Mouse (Mus musculus): ENCODE data around the gene Krtcap3. TPM values are rescaled to one million over a fixed set of nuclear protein-coding genes. Genes with fewer than 3 reads are reported as not detected.

Krtcap3 gene
- total and polyA plus RNA-seq, 3 experiments, result 1.2 to 6.4 (median 1.5) TPM

GRCm38 (mm10) chr5:31242191-31242590 lies 9.3 kb upstream of the Krtcap3 start:
- peak overlapping the region; percentile 92 for H3K4me3 ChIP-seq
- WGBS, result 9% methylated on average over 10 of the region's 10 CpGs
- H3K27ac ChIP-seq, result peak overlapping the region; percentile 98; the same call in 1 of the 2 replicates
- TF ChIP-seq CTCF (IDR thresholded peaks at IDR 0.05), result no peak
- TF ChIP-seq POLR2A (IDR thresholded peaks at IDR 0.05; ENCODE audit: insufficient read depth, low read depth, low read length), result no peak
- TF ChIP-seq EP300 (IDR thresholded peaks at IDR 0.05; ENCODE audit: insufficient read depth, low read depth, low read length), result no peak
- no peaks in the 10 kb centered on the region for H3K27me3 ChIP-seq (ENCODE audit: control insufficient read depth, insufficient read depth, low read length)
- peaks cover 1% of the 10 kb centered on the region; the same call in 1 of the 2 replicates for H3K79me2 ChIP-seq (replicated peaks; ENCODE audit: control insufficient read depth, insufficient read depth, low read length)
- H3K9ac ChIP-seq (ENCODE audit: low read depth, low read length), result peak overlapping the region; percentile 43
- peaks cover 15% of the 10 kb centered on the region for H3K36me3 ChIP-seq (ENCODE audit: control insufficient read depth, insufficient read depth, low read length)
- no peak for DNase-seq
- intact Hi-C loops (cut with DNase I), result loop anchor here (5.0 kb wide), 1 partner anchor 1610 kb away; the partner anchor contains the start of gene Prr14l
- H3K4me1 ChIP-seq (ENCODE audit: control insufficient read depth, insufficient read depth, low read length), result peaks cover 6% of the 10 kb centered on the region

GRCm38 (mm10) chr5:31250716-31251115 lies 775 bp upstream of the Krtcap3 start:
- H3K27me3 ChIP-seq (ENCODE audit: control insufficient read depth, insufficient read depth, low read length), result no peaks in the 10 kb centered on the region
- intact Hi-C loops (cut with DNase I), result no loop called here
- peaks cover 19% of the 10 kb centered on the region for H3K36me3 ChIP-seq (ENCODE audit: control insufficient read depth, insufficient read depth, low read length)
- H3K79me2 ChIP-seq (replicated peaks; ENCODE audit: control insufficient read depth, insufficient read depth, low read length), result no peaks in the 10 kb centered on the region; the same call in 1 of the 2 replicates
- no peak overlapping the region for H3K9ac ChIP-seq (ENCODE audit: low read depth, low read length)
- DNase-seq, result no peak
- no peak overlapping the region for H3K27ac ChIP-seq
- no peak for TF ChIP-seq CTCF (IDR thresholded peaks at IDR 0.05)
- no peak for TF ChIP-seq EP300 (IDR thresholded peaks at IDR 0.05; ENCODE audit: insufficient read depth, low read depth, low read length)
- no peak for TF ChIP-seq POLR2A (IDR thresholded peaks at IDR 0.05; ENCODE audit: insufficient read depth, low read depth, low read length)
- 66% methylated on average over 4 of the region's 4 CpGs for WGBS
- no peak overlapping the region for H3K4me3 ChIP-seq
- peaks cover 16% of the 10 kb centered on the region for H3K4me1 ChIP-seq (ENCODE audit: control insufficient read depth, insufficient read depth, low read length)

GRCm38 (mm10) chr5:31252151-31252550 lies 660 bp downstream of the Krtcap3 start:
- intact Hi-C loops (cut with DNase I), result no loop called here
- Histone ChIP-seq H3K79me2 (replicated peaks; ENCODE audit: control insufficient read depth, insufficient read depth, low read length) (no peaks in the 10 kb centered on the region), H3K4me1 (ENCODE audit: control insufficient read depth, insufficient read depth, low read length) (peaks cover 16% of the 10 kb centered on the region), H3K27me3 (ENCODE audit: control insufficient read depth, insufficient read depth, low read length) (no peaks in the 10 kb centered on the region), H3K4me3 (no peak overlapping the region), H3K9ac (ENCODE audit: low read depth, low read length) (no peak overlapping the region), H3K36me3 (ENCODE audit: control insufficient read depth, insufficient read depth, low read length) (peaks cover 14% of the 10 kb centered on the region), H3K27ac (no peak overlapping the region)
- DNase-seq, result no peak
- TF ChIP-seq EP300 (IDR thresholded peaks at IDR 0.05; ENCODE audit: insufficient read depth, low read depth, low read length) (no peak), POLR2A (IDR thresholded peaks at IDR 0.05; ENCODE audit: insufficient read depth, low read depth, low read length) (no peak), CTCF (IDR thresholded peaks at IDR 0.05) (no peak)
- WGBS, result 83% methylated on average over 10 of the region's 10 CpGs

- Histone ChIP-seq H3K4me1 (ENCODE audit: control insufficient read depth, insufficient read depth, low read length) (peaks cover 16% of the 10 kb centered on the region), H3K27me3 (ENCODE audit: control insufficient read depth, insufficient read depth, low read length) (no peaks in the 10 kb centered on the region), H3K27ac (peak overlapping the region; percentile 73; the same call in 1 of the 2 replicates), H3K4me3 (no peak overlapping the region), H3K36me3 (ENCODE audit: control insufficient read depth, insufficient read depth, low read length) (peaks cover 14% of the 10 kb centered on the region), H3K9ac (ENCODE audit: low read depth, low read length) (no peak overlapping the region), H3K79me2 (replicated peaks; ENCODE audit: control insufficient read depth, insufficient read depth, low read length) (no peaks in the 10 kb centered on the region)
- DNase-seq, result no peak
- intact Hi-C loops (cut with DNase I), result no loop called here
- WGBS, result 81% methylated on average over 16 of the region's 16 CpGs
- TF ChIP-seq POLR2A (IDR thresholded peaks at IDR 0.05; ENCODE audit: insufficient read depth, low read depth, low read length) (no peak), EP300 (IDR thresholded peaks at IDR 0.05; ENCODE audit: insufficient read depth, low read depth, low read length) (no peak), CTCF (IDR thresholded peaks at IDR 0.05) (no peak)
These were observed 1.5 kb downstream of the Krtcap3 start for GRCm38 (mm10) chr5:31252795-31253545.

- TF ChIP-seq EP300 (IDR thresholded peaks at IDR 0.05; ENCODE audit: insufficient read depth, low read depth, low read length) (no peak), CTCF (IDR thresholded peaks at IDR 0.05) (no peak), POLR2A (IDR thresholded peaks at IDR 0.05; ENCODE audit: insufficient read depth, low read depth, low read length) (no peak)
- Histone ChIP-seq H3K27me3 (ENCODE audit: control insufficient read depth, insufficient read depth, low read length) (no peaks in the 10 kb centered on the region), H3K27ac (peak overlapping the region; percentile 73), H3K4me1 (ENCODE audit: control insufficient read depth, insufficient read depth, low read length) (peaks cover 16% of the 10 kb centered on the region), H3K9ac (ENCODE audit: low read depth, low read length) (peak overlapping the region; percentile 17), H3K36me3 (ENCODE audit: control insufficient read depth, insufficient read depth, low read length) (peaks cover 8% of the 10 kb centered on the region), H3K79me2 (replicated peaks; ENCODE audit: control insufficient read depth, insufficient read depth, low read length) (no peaks in the 10 kb centered on the region), H3K4me3 (peak overlapping the region; percentile 7; the same call in 1 of the 2 replicates)
- intact Hi-C loops (cut with DNase I), result no loop called here
- DNase-seq, result no peak
- WGBS, result 69% methylated on average over 8 of the region's 8 CpGs
These were observed 2.3 kb downstream of the Krtcap3 start for GRCm38 (mm10) chr5:31253806-31254205.

DNA sequence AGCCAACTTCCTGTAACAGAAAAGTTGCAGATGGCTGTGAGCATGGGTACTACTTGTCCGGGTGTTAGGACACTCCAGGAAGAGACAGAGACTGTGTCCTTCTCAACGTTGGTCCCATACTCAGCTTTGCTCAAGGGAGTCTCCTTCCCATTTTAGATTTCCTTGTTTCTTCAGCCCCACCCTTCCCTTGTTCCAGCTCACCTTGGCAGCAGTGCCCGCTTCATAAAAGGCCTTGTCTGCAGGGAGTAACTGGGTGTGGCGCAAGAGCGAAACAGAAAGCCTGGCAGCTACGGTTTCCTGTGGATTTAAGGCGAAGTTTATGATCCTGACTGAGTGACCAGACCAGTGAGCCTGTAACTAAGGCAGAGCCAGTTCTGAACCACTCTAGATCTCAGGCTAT lies 3.0 kb downstream of the Krtcap3 start:
- peaks cover 16% of the 10 kb centered on the region for H3K4me1 ChIP-seq (ENCODE audit: control insufficient read depth, insufficient read depth, low read length)
- H3K4me3 ChIP-seq, result peak overlapping the region; percentile 7; the same call in 1 of the 2 replicates
- no peak for TF ChIP-seq CTCF (IDR thresholded peaks at IDR 0.05)
- peak; percentile 52; the same call in 1 of the 2 replicates for TF ChIP-seq POLR2A (IDR thresholded peaks at IDR 0.05; ENCODE audit: insufficient read depth, low read depth, low read length)
- 35% methylated on average over 7 of the region's 7 CpGs for WGBS
- intact Hi-C loops (cut with DNase I), result no loop called here
- H3K27me3 ChIP-seq (ENCODE audit: control insufficient read depth, insufficient read depth, low read length), result no peaks in the 10 kb centered on the region
- H3K79me2 ChIP-seq (replicated peaks; ENCODE audit: control insufficient read depth, insufficient read depth, low read length), result no peaks in the 10 kb centered on the region
- H3K27ac ChIP-seq, result peak overlapping the region; percentile 73
- peaks cover 8% of the 10 kb centered on the region for H3K36me3 ChIP-seq (ENCODE audit: control insufficient read depth, insufficient read depth, low read length)
- no peak overlapping the region for H3K9ac ChIP-seq (ENCODE audit: low read depth, low read length)
- DNase-seq, result peak; percentile 56 to 72
